Mouse (Mus musculus) urinary bladder, postnatal 10 days (tissue): ENCODE data around the gene Myl7.

Experiments used
- DNase-seq: peaks from one replicate; pipeline ENCODE4 v3.0.0; 2022; ENCODE audit warnings: low spot score

Gene Myl7

DNA sequence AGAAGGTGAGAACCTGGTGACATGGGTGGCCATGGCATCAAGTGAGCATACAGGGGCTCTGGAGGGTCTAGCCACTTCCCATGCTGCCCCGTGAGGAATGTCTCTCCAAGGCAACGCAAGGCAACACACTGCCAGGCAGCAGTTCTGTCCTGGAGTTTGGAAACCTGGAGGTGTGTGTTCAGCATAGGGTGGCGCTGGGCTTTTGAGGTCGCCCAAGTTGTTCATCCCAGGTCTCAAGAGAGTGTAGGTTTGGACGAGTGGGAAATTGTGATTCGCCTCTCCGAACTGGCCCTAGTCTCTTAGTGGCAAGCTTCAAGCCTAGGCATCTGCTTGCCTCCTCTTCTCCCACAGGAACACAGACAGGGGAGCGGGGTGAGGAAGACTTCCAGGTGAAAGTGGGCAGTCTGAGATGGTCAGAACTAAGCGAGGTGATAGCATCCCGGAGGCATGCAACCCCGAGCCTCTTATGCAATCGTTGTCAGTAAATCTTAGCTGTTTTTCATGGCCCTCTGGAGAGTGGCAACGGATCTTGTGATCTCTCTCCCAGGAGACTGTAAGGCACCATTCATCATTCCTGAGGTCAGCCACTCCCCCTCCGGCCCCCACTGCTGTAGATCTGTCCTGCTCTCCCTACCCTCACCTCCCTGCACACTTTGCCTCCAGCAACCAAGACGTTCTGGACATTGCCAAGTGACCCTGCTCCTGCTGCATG, 36.0 kb downstream of the Myl7 start:
- no peak for DNase-seq

DNA sequence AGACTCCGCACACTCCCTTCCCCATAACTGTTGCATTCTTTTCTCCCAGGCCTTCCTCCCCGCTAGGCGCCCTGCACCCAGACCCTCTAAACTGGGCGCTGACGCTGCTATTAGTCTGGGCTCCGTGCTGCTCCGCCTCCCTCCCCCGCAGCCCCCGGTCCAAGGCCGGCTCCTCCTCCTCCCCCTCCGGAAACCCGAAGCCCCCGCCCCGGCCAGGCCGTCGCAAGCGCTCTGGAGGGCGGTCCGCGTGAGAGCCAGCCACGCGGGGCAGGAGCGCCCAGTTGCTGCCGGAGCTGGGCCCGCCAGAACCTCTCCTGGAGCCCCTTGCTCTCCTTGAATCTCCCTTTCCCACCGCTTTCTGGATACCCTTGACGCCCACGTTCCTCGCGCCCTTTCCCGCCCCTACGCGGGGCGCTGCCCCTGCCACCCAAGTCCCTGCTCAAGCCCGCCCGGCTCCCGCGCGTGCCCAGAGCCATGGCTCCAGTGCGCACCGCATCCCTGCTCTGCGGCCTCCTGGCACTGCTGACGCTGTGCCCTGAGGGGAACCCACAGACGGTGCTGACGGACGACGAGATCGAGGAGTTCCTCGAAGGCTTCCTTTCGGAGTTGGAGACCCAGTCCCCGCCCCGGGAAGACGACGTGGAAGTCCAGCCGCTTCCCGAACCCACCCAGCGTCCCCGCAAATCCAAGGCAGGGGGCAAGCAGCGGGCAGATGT, 36.7 kb downstream of the Myl7 start, which contains the start of gene Aebp1:
Gene Aebp1, plus strand, starts transcription at position 270 of the 716 bp plus-strand sequence.
- DNase-seq, result no peak

DNA sequence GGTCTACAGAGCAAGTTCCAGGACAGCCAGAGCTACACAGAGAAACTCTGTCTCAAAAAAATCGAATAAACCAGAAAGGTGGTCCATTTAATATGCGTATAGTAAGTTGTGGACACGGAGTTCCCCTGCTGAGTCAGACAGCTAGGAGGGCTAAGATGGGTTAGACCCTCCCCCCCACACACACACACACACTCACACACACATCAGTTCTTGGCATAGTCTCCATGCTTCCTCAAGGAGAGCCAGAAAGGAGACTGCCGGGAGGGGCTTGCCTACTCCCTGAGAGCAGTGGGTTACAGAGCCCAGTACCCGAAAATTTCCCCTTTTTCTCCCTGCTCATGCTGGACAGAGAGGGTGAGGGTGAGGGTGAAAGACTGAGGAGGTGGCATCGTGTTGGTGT, 37.9 kb downstream of the Myl7 start:
- DNase-seq, result no peak

GRCm38 (mm10) chr11:5859883-5860550, 38.6 kb downstream of the Myl7 start:
- DNase-seq, result no peak

- DNase-seq, result no peak
These were observed 39.9 kb downstream of the Myl7 start for GRCm38 (mm10) chr11:5858723-5859122.

GRCm38 (mm10) chr11:5856479-5857130, 42.0 kb downstream of the Myl7 start:
- DNase-seq, result no peak

- DNase-seq, result no peak
These were observed 42.7 kb downstream of the Myl7 start for GRCm38 (mm10) chr11:5855902-5856301.

GRCm38 (mm10) chr11:5855481-5855880, 43.1 kb downstream of the Myl7 start:
- no peak for DNase-seq

DNA sequence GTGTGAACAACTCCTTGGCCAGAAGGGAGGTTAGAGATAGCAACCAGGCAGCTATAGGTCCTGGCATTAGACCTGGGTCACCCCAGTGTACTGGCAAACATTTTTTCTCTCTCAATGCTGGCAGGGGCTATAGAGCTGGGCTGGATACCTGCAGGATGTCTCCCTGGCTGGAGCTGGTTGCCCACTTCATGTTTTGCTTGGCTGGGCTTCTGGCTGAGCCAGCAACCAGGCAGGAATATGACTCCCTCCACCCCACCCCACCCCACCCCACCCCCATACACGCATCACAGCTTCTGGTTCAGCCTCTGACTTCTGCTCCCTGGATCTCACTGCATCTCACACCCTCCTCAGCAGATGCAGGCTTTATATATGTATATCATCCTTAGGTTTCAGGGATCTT, 46.3 kb downstream of the Myl7 start:
- DNase-seq, result no peak

- DNase-seq, result no peak
These were observed 47.4 kb downstream of the Myl7 start for GRCm38 (mm10) chr11:5851021-5851736.

DNA sequence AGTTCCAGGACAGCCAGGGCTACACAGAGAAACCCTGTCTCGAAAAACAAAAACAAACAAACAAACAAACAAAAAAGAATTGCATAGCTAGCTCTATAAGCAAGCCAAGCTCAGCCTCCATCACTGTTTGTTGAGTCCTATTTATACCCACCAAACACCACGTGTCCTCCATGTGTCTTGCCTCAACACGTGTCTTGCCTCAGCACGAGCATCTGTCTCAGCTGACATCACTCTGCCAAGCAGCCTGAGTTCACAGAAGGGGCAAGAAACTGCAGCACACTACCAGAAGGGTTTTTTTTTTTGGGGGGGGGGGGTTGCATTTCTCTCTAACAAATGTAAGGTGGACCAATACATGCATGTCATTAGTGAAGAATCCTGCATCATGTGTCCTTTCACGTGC, 48.1 kb downstream of the Myl7 start:
- DNase-seq, result no peak

DNA sequence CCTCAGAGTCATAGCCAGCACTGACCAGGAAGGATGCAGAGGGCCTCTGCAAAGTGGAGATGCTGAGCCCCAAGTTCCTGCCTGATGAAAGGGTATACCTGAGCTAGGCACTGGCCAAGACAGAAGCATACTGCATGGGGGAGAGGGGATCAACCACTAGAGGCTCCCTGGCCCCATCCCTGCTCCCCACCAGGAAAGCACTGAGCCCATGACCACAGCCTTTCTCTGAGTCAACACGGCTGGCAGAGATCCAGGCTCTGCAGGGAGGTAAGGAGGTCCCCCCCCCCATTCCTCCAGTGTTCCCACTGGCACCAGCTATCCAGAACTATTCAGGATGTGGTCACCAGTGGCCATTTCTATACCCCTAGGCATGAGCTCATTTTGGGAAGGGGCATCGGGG, 49.3 kb downstream of the Myl7 start:
- no peak for DNase-seq

DNA sequence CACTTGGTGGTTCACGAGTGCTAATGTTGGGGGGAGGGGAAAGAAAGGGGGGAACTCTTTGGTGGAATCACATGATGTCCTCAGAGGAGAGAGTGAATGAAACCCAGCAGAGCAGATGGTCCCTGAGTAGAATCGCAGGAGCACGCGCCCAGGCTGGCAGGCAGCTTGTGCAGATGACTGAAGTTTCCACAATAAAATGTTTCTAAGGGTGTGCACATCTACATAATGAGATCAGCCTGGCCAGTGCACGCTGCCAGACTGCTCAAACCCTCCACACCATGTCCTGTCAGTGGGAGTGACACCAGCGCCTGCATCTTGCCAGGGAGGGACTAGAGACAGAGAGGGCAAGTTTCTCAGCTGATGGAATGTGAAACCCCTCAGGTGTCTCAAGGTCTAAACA, 49.8 kb downstream of the Myl7 start:
- no peak for DNase-seq

- DNase-seq, result no peak
These were observed 51.8 kb downstream of the Myl7 start for GRCm38 (mm10) chr11:5846639-5847345.
